Mouse (Mus musculus): ENCODE measurements around the gene Hoxa13.

Gene Hoxa13

DNA sequence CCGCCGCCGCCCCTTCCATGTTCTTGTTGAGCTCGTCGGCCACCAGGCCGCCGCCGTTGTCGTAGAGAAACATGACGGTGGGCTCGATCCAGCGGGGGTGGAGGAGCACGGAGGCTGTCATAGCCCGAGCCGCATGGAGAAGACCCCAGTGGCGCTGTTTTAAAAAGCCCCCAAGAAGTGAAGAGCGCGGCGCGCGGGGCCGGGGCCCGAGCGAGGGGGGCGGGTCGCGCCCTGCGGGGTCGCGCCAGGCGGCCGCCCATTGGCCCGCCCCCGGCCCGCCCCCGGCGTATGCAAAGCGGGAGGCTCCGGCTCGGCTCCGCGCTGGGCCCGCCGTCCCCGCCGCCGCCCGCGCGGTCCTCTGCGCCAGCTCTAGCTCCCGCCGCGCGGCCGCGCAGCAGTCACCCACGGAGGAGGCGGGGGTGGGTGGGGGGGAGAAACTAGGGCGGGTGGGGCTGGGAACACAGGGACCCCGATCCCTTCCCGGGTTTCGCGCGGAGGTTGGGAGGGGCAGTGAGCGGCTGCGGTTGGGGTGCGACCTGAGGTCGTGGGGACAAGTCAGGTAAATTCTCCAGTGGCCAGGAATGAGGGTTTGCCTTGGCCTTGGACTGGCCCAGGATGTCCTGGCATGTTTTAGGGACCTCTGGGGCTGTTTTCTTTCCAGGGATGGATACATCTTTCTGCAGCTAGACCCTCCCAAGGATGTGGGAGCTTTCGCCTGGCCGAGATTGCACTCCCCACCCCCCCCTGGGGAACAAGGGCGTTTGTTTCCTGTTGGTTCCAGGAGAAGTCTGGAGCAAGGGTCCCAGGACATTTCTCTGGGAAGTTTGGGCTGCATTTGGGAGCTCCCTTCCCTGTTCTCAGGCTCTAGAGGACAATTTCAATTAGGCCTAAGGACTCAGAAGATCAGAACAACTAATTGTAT is at the start of gene Hoxa13:
TSS of gene Hoxa13 (minus strand) at position 227 of the 922 bp plus-strand sequence.
- in situ Hi-C loops (cut with MboI; ENCODE audit: low sequenced_read_pairs), result loop anchor here (25.0 kb wide), 2 partner anchors 576 to 651 kb away; no protein-coding TSS in a partner anchor

DNA sequence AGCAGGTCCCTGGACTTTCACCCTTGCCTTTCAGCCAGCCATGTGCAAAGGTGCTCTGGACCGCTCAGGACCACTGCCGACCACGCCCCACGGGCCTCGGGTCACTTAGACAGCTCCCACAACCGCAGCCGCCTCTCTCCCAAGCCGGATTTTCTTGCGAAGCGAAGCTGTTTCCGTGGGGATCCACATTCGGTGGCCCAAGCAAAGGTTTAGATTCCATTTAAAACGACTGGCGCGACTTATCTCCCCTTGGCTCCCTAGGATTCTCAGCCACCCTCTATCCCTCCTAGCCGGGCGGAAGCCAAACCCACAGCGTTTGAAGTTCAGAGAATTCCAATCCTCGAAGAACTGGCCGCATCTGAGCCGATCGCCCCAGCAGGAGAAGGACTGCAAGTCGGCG is 49.7 kb upstream of the Hoxa13 start:
- in situ Hi-C loops (cut with MboI; ENCODE audit: low sequenced_read_pairs), result no loop called here

DNA sequence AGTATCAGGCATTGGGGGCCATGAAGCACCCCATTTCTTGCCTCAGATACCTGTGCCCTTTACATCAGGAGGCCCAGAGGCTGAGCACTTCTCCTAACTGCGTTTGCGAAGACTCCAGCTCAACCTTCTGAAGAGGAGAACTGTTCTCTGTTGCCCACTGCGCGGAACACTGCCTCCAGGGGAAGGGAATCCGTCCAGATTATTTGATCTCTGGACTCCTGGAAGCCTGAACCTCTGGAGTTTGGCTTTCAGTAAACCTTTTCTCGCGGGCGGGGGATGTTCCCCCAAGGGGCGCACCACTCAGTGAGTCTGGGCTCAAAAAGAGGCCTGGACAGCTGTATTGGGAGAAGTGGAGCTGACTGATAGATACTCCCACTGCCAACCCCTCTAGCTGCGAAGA is 49.1 kb upstream of the Hoxa13 start:
- in situ Hi-C loops (cut with MboI; ENCODE audit: low sequenced_read_pairs), result no loop called here

DNA sequence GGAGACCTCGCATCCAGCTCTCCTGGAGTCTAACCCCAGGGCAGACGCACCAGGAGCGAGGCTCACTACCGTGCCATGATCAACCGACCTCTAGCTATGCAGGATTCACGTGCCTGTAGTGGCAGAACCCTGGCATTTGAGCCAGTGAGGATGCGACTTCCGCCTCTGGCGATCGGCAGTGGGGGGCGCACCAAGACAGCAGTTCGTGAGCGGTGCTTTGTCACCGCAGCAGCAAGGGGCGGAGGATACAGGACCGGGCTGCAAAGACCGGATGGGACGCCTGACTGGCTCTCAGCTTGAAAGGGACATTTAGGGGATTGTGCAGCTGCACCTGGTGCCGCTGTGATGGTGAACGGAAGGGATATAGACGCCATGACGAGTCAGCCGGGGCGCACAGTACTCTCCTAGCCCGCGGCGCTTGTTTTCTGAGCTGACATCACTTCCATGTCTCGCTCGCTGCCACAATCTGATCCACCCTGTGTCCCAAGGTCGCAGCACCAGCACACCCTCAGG is 45.3 kb upstream of the Hoxa13 start:
- in situ Hi-C loops (cut with MboI; ENCODE audit: low sequenced_read_pairs), result no loop called here

DNA sequence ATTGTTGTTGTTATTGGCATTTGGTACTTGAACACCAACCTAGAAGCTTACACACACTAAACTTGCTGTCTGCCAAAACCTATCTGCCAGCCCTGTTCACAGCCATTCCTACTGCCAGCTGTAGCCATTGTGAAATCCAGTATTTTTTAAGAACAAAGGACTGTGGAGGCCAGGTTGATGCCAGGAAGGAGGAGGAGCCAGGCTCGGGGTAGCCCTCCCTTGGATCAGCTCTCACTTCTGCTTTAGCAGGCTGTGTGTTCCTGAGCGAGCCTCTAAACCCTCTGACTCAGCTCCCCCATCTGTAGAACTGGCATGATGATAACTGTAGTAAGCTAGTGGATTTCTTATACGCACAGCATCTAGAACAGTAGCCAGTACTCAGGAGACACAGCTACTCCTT is 42.7 kb upstream of the Hoxa13 start:
- in situ Hi-C loops (cut with MboI; ENCODE audit: low sequenced_read_pairs), result no loop called here

DNA sequence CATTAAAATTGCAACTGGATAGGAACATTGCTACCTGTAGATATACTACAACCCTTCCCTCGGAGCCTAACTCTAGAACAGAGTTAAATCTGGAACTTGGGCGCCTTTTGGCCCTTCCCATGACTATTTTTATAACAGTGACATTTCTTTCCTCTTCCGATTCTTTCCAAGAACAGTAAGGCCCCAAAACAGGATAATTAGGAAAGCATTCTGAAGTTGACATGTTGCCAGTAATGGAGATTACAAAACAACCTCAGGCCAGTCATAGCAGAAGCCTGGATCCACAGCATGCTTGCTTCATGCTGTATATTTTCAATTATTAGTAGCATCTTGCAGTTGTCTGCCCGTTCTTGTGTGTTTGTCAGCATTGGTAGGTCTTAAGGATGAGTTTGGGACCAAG is 40.1 kb upstream of the Hoxa13 start:
- in situ Hi-C loops (cut with MboI; ENCODE audit: low sequenced_read_pairs), result no loop called here

DNA sequence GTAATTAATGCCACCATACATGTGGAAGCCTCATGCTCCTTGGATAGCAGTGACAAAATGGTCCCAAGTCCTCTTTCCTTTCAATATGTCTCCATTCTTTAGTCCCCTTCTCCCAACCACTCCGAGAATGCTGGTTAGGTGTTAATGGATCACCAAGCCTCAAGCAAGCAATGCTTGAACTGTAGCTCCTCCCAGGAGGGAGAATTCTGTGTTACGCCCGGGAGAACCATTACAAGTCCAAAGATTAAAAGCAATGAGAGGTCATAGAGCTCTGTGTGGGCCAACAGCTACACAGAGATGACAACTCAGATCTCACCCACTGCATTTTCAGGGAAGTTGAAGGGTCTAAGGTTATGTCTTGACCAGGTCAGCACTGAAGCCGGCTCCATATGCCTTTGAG is 37.8 kb upstream of the Hoxa13 start:
- in situ Hi-C loops (cut with MboI; ENCODE audit: low sequenced_read_pairs), result no loop called here

DNA sequence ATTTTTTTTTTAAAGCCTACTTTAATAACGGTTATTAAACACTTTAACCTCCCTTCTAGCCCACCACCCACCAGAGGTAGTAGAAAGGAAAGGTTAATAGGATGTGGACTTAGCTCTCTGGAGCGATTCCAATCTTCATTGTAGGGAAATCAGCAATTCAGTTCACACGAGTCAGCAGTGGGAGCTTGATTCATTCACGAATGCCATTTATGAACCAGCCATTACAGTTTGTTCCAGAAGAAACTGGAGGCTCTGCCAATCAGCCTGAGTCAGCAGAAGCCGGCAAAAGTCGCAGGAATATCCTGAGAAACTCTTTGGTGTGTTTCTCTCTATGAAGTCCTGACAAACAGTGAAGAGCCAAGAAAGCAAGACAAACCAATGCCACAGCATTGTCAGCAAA is 33.9 kb upstream of the Hoxa13 start:
- in situ Hi-C loops (cut with MboI; ENCODE audit: low sequenced_read_pairs), result no loop called here

DNA sequence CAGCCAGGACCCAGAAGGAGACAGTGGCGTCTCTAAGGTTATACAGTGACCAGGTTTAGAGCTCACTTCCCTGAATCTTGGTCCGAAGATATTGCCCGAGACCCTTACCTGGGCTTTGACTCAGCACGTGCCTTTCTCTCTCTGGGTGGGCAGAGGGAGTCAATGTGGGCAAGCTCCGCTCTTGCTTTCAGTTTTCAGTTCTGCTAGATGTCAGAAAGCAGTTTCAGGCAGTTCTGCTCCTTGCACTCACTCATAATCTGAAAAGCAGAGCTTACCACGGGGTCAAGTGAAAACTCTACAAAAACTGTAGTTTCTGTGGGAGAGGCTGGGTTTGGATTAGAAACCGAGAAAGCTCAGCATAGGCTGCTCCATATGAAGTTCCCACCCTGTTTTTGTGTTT is 31.6 kb upstream of the Hoxa13 start:
- in situ Hi-C loops (cut with MboI; ENCODE audit: low sequenced_read_pairs), result no loop called here

DNA sequence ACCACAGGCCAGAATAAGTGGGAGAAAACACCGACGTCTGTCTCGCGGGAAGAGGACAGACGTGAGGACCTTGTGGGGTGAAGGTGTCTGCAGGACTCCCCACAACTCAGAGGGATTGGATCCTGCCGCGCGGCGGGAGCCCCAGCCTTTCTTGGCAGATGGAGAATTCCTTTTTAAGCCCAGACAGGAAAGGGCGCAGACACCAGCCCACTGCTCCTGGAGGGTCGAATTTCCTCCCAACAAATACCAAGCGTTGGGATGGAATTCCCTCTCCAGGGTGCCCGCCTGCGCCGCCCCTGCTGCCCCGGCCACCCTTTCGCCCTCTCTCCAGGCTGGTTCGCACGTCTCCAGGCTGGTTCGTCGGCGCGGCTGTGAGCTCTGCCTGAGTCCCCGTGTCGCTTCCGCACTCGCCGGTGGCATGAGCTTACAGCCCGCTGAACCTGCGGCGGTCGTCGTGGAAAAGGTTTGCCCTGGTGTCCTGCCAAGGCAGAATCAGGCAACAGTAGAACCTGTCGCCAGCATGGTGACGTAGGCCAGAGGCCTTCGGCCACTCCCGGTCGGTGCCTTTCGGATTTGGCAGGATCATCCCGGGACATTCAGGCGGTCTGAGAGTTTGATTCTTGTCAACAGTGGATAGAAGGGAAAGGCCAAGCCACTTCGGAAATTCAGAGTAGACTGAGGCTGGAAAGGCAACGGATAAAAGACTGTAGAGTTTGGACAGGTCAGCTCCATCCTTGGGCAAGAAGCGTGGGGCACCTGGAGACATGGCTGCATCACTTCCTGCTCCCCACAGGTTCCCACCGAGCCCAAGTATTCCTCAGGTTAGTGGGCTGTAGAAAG is 30.6 kb upstream of the Hoxa13 start:
- in situ Hi-C loops (cut with MboI; ENCODE audit: low sequenced_read_pairs), result no loop called here

DNA sequence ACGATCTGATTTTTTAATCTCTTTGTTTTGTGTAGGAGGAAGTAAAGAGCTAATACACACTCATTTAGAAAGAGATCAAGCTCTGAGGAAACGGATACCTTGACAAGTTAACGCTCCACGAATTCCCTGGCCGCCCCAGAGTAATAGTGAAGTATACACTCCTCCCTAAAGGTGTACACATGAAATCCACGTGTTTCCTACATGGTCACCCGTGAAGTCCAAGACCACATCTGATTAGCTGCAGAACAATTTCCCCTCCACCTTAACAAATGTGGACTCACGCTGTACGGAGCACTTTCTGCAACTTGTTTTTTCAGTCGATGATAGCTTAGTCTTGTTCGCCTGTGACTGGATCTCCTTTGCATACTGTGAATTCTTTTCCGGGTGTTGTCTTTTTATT is 29.5 kb upstream of the Hoxa13 start:
- in situ Hi-C loops (cut with MboI; ENCODE audit: low sequenced_read_pairs), result no loop called here

DNA sequence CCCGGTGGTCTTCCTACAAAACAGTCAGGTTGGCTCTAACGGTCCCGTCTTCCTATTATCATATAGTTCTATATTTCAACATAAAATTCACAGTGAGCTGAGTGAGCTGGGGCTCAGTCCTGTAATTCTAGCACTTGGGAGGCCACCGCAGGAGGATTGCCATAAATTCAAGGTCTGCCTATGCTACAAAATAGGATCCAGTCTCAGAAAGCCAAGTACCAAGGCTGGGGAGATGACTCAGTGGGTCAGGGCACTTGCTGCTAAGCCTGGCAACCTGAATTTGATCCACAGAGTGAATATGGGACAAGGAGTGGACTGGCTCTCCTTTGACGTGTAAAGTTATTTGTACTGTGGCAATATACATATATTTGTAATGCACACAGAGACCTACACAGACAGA is 23.2 kb upstream of the Hoxa13 start:
- in situ Hi-C loops (cut with MboI; ENCODE audit: low sequenced_read_pairs), result no loop called here

DNA sequence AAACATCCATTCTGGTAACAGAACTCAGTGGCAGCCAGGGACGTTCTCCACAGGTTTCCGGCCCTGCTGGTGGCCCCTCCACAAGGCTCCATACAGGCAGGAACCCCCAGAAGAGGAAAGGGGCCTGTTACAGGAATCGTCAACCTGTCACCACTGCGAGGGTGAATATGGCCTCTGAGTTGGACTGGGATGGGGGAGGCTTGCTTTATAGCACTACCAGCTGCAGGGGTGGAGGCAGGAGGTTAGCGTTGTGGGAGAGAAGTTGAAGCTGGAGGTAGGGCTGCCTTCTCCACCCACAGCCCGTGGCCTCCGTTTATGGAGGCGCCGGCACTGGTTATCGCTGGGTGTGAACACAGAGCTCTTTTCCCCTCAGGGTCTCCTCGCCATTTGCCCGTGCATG is 20.4 kb upstream of the Hoxa13 start:
- in situ Hi-C loops (cut with MboI; ENCODE audit: low sequenced_read_pairs), result no loop called here

DNA sequence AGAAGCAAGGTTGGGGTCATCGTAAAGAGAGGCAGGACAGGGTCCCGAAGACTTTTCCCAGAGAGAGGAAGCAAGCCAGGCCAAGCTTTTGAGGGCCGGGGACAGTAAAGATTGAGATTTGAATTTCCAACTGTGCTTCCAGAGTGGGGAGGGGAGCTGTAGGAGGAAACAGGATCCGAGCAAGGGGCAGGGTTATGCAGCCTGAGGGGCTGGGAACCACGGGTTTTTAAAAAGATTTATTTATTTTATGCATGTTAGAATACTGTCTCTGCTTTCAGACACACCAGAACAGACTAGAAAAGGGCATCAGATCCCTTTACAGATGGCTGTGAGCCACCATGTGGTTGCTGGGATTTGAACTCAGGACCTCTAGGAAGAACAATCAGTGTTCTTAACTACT is 16.2 kb upstream of the Hoxa13 start:
- in situ Hi-C loops (cut with MboI; ENCODE audit: low sequenced_read_pairs), result no loop called here

DNA sequence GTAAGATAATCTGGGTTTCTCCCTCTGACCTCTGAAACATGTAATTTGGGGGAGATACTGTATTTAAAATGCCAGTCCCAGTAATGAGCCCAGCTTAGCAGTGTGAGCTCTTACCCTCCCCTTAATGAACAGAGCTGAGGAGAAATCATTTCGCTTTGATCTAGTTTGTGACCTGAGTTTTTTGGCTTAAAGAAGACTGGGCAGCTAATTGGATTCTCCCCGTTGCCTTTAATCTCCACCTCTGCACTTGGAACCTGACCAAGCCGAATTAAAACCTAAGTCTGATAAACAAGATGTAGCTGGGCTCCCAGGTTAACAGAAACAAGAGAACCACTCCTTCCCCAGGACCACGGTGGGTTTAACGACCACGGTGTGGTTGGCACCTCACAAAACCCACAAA is 15.7 kb upstream of the Hoxa13 start:
- in situ Hi-C loops (cut with MboI; ENCODE audit: low sequenced_read_pairs), result no loop called here

DNA sequence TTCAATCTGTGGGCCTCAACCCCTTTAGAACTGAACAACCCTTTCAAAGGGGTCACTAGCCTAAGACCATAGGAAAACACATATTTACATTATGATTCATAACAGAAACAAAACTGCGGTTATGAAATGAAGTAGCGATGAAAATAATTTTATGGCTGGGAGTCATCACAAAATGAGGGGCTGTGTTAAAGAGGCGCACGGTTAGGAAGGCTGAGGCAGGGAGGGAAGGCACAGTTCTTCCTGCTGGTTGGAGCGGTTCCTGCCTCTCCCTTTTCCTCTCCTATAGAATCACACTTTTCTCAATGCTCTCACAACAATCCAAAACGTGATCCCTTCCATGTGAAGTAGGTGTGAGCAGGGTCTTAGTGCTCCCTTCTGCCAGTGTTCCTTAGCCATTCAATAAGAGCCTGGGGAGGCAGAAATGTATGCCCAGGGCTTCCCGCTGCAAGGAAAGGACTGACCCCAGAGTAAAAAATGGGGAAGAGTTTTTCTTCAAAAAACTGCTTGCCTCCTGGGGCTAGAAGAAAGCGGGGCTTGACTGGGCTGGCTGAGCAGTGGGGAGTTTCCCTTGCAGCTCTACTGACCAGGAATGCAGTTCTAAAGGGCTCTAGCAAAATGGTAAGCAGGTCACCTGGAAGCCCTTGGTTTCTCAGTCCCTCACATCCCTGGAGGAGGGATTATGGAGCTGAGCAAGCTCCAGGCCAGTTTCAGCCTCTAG is 15.0 kb upstream of the Hoxa13 start:
- in situ Hi-C loops (cut with MboI; ENCODE audit: low sequenced_read_pairs), result no loop called here

DNA sequence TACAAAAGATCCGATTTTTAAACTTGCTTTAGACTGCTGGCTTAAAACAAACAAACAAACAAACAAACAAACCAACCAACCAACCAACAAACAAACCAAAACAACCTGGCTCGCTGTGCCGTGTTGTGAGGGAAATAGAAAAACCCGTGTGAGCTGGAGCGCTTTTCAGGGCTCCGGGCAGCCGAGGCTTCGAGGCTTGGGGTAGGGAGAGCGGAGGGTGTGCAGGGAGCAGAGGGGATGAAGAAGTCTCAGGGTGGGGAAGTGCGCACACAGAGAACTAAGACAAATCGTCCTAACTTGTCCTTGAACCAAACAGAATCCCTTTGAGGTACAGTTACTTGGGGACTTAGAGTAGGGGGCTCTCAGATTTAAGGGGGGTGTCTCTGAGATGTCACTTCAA is 13.9 kb upstream of the Hoxa13 start:
- in situ Hi-C loops (cut with MboI; ENCODE audit: low sequenced_read_pairs), result loop anchor here (25.0 kb wide), 2 partner anchors 563 to 638 kb away; no protein-coding TSS in a partner anchor

DNA sequence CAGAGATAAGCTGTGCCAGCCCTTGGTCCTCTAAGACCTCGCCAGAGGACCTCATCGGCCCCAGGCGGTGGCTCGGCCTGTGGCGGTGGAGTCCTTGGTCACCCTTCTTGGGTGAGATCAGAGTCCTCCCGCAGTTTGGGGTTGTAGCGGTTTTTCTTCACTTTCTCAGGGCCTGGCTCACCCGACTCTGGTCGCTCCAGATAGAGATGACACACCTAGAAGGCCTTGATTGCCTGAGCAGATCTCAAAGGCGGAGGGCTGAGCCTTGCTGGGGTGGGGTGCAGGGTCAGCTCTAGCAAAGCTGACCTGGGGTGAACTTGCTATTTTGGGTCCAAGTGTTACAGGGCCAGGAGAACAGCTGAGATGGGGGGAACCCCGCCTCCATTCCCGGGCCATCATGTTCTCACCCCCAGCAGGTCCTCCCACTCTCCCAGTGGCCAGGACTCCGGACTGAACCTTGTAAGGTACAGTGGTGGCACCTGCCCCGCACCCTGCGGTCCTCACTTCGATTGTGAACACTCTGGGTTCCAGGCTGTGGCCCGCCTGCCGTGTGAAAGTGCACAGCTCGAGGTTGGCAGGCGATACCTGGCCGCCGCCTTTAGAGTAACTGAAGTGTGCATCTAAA is 13.1 kb upstream of the Hoxa13 start:
- in situ Hi-C loops (cut with MboI; ENCODE audit: low sequenced_read_pairs), result loop anchor here (25.0 kb wide), 2 partner anchors 564 to 639 kb away; no protein-coding TSS in a partner anchor

DNA sequence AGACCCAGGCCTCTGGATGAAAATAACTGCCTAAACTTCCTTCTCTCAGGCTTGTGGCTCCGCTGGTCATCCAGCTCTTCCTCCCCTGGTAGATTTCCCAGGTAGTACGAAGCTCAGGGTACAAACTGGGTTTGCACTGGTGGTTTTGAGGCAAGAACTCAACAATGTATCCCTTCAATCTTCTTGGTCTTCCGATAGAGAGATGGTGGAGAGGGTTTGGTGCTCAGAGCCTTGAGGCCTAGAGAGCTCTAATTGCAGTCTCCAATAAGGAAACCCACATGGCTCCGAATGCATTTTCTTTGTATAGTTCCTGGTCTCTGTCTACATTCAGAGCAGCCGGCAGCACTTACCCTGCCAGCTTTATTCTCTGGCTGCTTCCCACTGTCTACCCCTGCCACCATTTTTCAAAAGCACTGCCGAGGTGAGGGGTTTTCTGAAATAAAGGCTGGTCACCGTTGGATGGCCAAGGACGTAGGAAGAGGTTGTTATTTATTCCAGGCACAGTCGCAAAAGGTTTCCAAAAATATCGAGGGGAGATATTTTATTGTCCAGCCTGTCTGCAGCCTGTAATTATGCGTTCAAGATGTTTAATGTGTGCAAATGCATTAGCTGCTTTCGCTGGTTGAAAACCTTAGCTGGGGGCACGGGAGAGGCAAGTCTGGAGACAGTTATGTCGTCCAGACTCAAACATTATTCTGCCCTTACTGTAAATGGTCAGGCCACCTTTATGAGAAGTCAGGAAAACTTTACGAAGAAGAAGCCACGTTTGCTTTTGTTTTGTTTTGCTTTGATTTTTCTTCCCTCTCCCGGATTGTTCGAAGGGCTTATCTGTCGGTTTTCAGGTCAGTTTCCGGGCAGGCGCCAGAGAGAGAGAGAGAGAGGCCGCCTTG is 12.3 kb upstream of the Hoxa13 start:
- in situ Hi-C loops (cut with MboI; ENCODE audit: low sequenced_read_pairs), result loop anchor here (25.0 kb wide), 2 partner anchors 564 to 639 kb away; no protein-coding TSS in a partner anchor

Data from CH12F3 (cell line).